ENCODE assay signal across 21 mouse cellular contexts in genomic region chr11:55781044-55781443, GRCm38 (mm10).
"Had no signal": no experiment of that assay in that cellular context is flagged by ENCODE, and none has a peak within 500 bp of the region (broad histone marks: within the 10 kb centered on the region; RNA-seq: fewer than 3 reads in every experiment).

No protein-coding gene starts in this region.

- H3K4me3 ChIP-seq: layer of hippocampus, adult 2 months; limb, embryonic 10.5 days; limb, embryonic 13.5 days; liver, embryonic 12.5 days; liver, embryonic 15.5 days; lung, embryonic 15.5 days; midbrain, embryonic 12.5 days; stomach, embryonic 15.5 days had no signal

- H3K27me3 ChIP-seq: limb, embryonic 13.5 days; liver, embryonic 12.5 days; liver, embryonic 15.5 days; lung, embryonic 15.5 days; midbrain, embryonic 12.5 days; stomach, embryonic 15.5 days had no signal

- DNase-seq: kidney, adult 2 months; kidney, postnatal 25 days; layer of hippocampus, adult 9-11 months; liver; lung, adult 18-20 months; lung, postnatal 10 days; lung, postnatal 36 days; retina, postnatal 1 day; right cerebral cortex, postnatal 25 days; spleen, adult 18-20 months; thymus, postnatal 25 days had no signal

- H3K4me2 ChIP-seq: limb, embryonic 13.5 days; liver, embryonic 12.5 days; liver, embryonic 15.5 days; lung, embryonic 15.5 days; midbrain, embryonic 12.5 days; stomach, embryonic 15.5 days had no signal

- H3K4me1 ChIP-seq: limb, embryonic 10.5 days; limb, embryonic 13.5 days; liver, embryonic 12.5 days; liver, embryonic 15.5 days; lung, embryonic 15.5 days; midbrain, embryonic 12.5 days; stomach, embryonic 15.5 days had no signal

- ATAC-seq: intestine, postnatal 0 days; liver, embryonic 12.5 days had no signal

- H3K9me3 ChIP-seq: limb, embryonic 10.5 days; limb, embryonic 13.5 days; liver, embryonic 12.5 days; liver, embryonic 15.5 days; lung, embryonic 15.5 days; midbrain, embryonic 12.5 days; stomach, embryonic 15.5 days had no signal

- H3K9ac ChIP-seq: limb, embryonic 13.5 days; liver, embryonic 12.5 days; liver, embryonic 15.5 days; lung, embryonic 15.5 days; midbrain, embryonic 12.5 days; stomach, embryonic 15.5 days had no signal

- H3K27ac ChIP-seq: kidney, postnatal 0 days; layer of hippocampus, adult 2 months; limb, embryonic 10.5 days; limb, embryonic 13.5 days; liver, embryonic 12.5 days; liver, embryonic 15.5 days; lung, embryonic 15.5 days; midbrain, embryonic 12.5 days; stomach, embryonic 15.5 days had no signal

- H3K36me3 ChIP-seq: limb, embryonic 10.5 days; limb, embryonic 13.5 days; liver, embryonic 12.5 days; liver, embryonic 15.5 days; lung, embryonic 15.5 days; midbrain, embryonic 12.5 days; stomach, embryonic 15.5 days had no signal
